Mouse (Mus musculus) C2C12 (cell line): ENCODE measurements at regions not wholly inside any gene's neighbourhood (a gene's known extent, or its start where the extent isn't known, plus 50 kb on each side); places are given as distances from the start of the nearest gene placed in this dataset.

Source experiments
- CTCF ChIP-seq: IDR thresholded peaks from one replicate; pipeline ENCODE4 v1.5.1; 2011; ENCODE audit not compliant: control insufficient read depth, insufficient read depth, insufficient read length
- MAX ChIP-seq: IDR thresholded peaks from one replicate; pipeline ENCODE4 v1.6.1; 2011; ENCODE audit warnings: mild to moderate bottlenecking, control low read depth
- MYOD1 ChIP-seq: IDR thresholded peaks from one replicate; pipeline ENCODE4 v1.6.1; 2011; ENCODE audit warnings: low read depth; ENCODE audit not compliant: control insufficient read depth, insufficient read length

- no peak for TF ChIP-seq CTCF
- TF ChIP-seq MAX, result no peak
- TF ChIP-seq MYOD1, result no peak
Measured at GRCm38 (mm10) chr9:84262151-84262550, 337.2 kb downstream of the Bckdhb start.
